Mouse (Mus musculus): ENCODE data around the gene Ddit4. TPM values are rescaled to one million over a fixed set of nuclear protein-coding genes. Genes with fewer than 3 reads are reported as not detected.

Ddit4 gene
- total and polyA plus RNA-seq, 3 experiments = 39.5 to 136 (median 50.6) TPM

DNA sequence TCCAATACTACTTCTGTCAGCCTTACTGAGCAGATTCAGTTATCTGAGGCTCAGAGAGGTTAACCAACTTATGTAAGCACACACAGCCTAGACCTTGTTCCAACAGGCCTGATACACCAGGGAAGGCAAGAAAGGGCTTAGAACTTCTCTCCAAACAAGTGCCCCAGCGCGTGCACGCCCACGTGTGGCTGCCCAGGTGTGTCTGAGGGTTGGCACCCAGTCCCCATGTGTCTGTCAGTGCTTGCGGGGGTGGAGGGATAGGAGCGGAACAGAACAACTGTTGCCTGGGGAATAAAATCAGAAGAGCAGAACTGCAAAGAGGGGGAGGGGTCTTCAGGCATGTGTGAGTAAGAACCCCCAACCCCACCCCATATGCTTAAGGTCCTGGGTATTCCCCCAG, 40.5 kb downstream of the Ddit4 start:
- in situ Hi-C loops (cut with MboI; ENCODE audit: low pct_ligation_motif_present, low pct_unique_long_range_greater_than_20kb, low sequenced_read_pairs) = loop anchor here (25.0 kb wide), 1 partner anchor 476 kb away; the partner anchor contains the start of gene Gm17455
- peaks cover 31 to 47% of the 10 kb centered on the region in 2 experiments for H3K4me1 ChIP-seq (ENCODE audit: control insufficient read depth in 1 of 2, insufficient read depth in 2 of 2)
- no peak overlapping the region for H3K4me2 ChIP-seq (ENCODE audit: insufficient read depth, low read depth, poor library complexity, severe bottlenecking)
- H3K4me3 ChIP-seq (replicated peaks in 1 of 3; ENCODE audit: low read depth in 2 of 3, low read length in 2 of 3, poor library complexity in 1 of 3) = no peak overlapping the region
- no peaks in the 10 kb centered on the region for H3K36me3 ChIP-seq (replicated peaks in 1 of 2; ENCODE audit: control insufficient read depth in 1 of 2, insufficient read depth in 1 of 2, low read length in 1 of 2)
- dilution Hi-C loops (cut with MboI; ENCODE audit: extremely low pct_ligation_motif_present, extremely low pct_unique_long_range_greater_than_20kb, low sequenced_read_pairs) = no loop called here
- no peak for DNase-seq (ENCODE audit: extremely low read depth)
- H3K9me3 ChIP-seq (replicated peaks; ENCODE audit: low read length) = no peaks in the 10 kb centered on the region
- TF ChIP-seq ETS1 (conservative IDR thresholded peaks at IDR 0.05; ENCODE audit: low read depth, low read length) (peak; percentile 56), CHD1 (IDR thresholded peaks at IDR 0.05; ENCODE audit: low read depth, low read length) (no peak), BHLHE40 (IDR thresholded peaks at IDR 0.05; ENCODE audit: low read depth, low read length) (peak; percentile 84)
- no peak overlapping the region for H3K9ac ChIP-seq (ENCODE audit: insufficient read depth, low read depth)
- no peak overlapping the region for H3K27ac ChIP-seq (ENCODE audit: insufficient read depth, low read depth)
- no peaks in the 10 kb centered on the region for H3K27me3 ChIP-seq (replicated peaks)
- H3K79me2 ChIP-seq (replicated peaks; ENCODE audit: control insufficient read depth, extremely low read depth, insufficient read depth, poor library complexity, severe bottlenecking) = no peaks in the 10 kb centered on the region

DNA sequence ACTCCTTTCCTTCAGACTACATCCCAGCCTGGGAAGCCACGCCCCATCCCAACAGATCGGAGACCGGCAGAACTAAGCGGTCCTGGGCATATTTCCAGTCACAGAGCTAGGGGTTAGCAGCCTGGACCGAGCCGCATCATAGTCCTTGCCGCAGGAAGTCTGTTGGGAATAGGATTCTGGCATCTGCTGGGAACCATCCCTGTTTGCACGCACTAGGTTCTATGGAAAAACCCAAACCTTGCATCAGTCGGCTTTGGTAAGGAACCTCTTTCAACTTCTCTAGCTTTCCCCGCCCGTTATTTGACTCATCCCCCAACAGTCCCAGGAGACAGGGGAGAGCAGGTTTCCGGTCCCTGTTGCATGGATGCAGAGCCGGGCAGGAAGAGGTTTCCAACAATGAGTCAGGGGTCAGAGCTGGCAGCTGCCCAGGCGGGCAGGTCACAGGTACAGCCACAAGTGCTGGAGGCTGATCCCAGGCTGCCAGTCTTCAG, 42.2 kb downstream of the Ddit4 start:
- TF ChIP-seq EP300 (IDR thresholded peaks at IDR 0.05; ENCODE audit: low read length) = peak; percentile 51
- TF ChIP-seq ELF1 (IDR thresholded peaks at IDR 0.05; ENCODE audit: low read depth, low read length) = no peak
- no peak for TF ChIP-seq CTCF (conservative IDR thresholded peaks at IDR 0.05 in 1 of 2, IDR thresholded peaks at IDR 0.05 in 1 of 2; ENCODE audit: low read depth in 2 of 2, low read length in 2 of 2)
- TF ChIP-seq BHLHE40 (IDR thresholded peaks at IDR 0.05; ENCODE audit: low read depth, low read length) = peak; percentile 67
- TF ChIP-seq ZKSCAN1 (IDR thresholded peaks at IDR 0.05; ENCODE audit: borderline replicate concordance, low read depth, low read length) = no peak
- peak; percentile 77 for TF ChIP-seq ETS1 (conservative IDR thresholded peaks at IDR 0.05; ENCODE audit: low read depth, low read length)
- no peak for TF ChIP-seq E2F4 (IDR thresholded peaks at IDR 0.05; ENCODE audit: insufficient replicate concordance, low read depth, low read length)
- TF ChIP-seq HCFC1 (IDR thresholded peaks at IDR 0.05; ENCODE audit: low read depth, low read length) = no peak
- TF ChIP-seq NRF1 (IDR thresholded peaks at IDR 0.05; ENCODE audit: low read depth, low read length) = no peak
- TF ChIP-seq ZNF384 (IDR thresholded peaks at IDR 0.05; ENCODE audit: low read depth, low read length) = no peak
- no peak for TF ChIP-seq CHD1 (IDR thresholded peaks at IDR 0.05; ENCODE audit: low read depth, low read length)
- TF ChIP-seq JUN (IDR thresholded peaks at IDR 0.05; ENCODE audit: insufficient read depth, low read depth, low read length) = no peak
- TF ChIP-seq TCF12 (IDR thresholded peaks at IDR 0.05; ENCODE audit: low read depth, low read length) = peak; percentile 57; the same call in 1 of the 2 replicates
- peak; percentile 50; the same call in 1 of the 2 replicates for TF ChIP-seq IRF4 (IDR thresholded peaks at IDR 0.05; ENCODE audit: low read depth, low read length)
- no peak for TF ChIP-seq CHD2 (IDR thresholded peaks at IDR 0.05; ENCODE audit: low read length)
- no peaks in the 10 kb centered on the region for H3K27me3 ChIP-seq (replicated peaks)
- H3K79me2 ChIP-seq (replicated peaks; ENCODE audit: control insufficient read depth, extremely low read depth, insufficient read depth, poor library complexity, severe bottlenecking) = no peaks in the 10 kb centered on the region
- no peak overlapping the region for H3K27ac ChIP-seq (ENCODE audit: insufficient read depth, low read depth)
- H3K36me3 ChIP-seq (replicated peaks in 1 of 2; ENCODE audit: control insufficient read depth in 1 of 2, insufficient read depth in 1 of 2, low read length in 1 of 2) = no peaks in the 10 kb centered on the region
- no peaks in the 10 kb centered on the region for H3K9me3 ChIP-seq (replicated peaks; ENCODE audit: low read length)
- H3K4me2 ChIP-seq (ENCODE audit: insufficient read depth, low read depth, poor library complexity, severe bottlenecking) = no peak overlapping the region
- dilution Hi-C loops (cut with MboI; ENCODE audit: extremely low pct_ligation_motif_present, extremely low pct_unique_long_range_greater_than_20kb, low sequenced_read_pairs) (no loop called here), in situ Hi-C loops (cut with MboI; ENCODE audit: low pct_ligation_motif_present, low pct_unique_long_range_greater_than_20kb, low sequenced_read_pairs) (loop anchor here (25.0 kb wide), 1 partner anchor 478 kb away; the partner anchor contains the start of gene Gm17455)
- H3K4me3 ChIP-seq (replicated peaks in 1 of 3; ENCODE audit: low read depth in 2 of 3, low read length in 2 of 3, poor library complexity in 1 of 3) = peak overlapping the region in 1 of 3 experiments; percentile 29
- H3K4me1 ChIP-seq (ENCODE audit: control insufficient read depth in 1 of 2, insufficient read depth in 2 of 2) = peaks cover 35 to 51% of the 10 kb centered on the region in 2 experiments
- DNase-seq (ENCODE audit: extremely low read depth) = peak; percentile 82
- H3K9ac ChIP-seq (ENCODE audit: insufficient read depth, low read depth) = no peak overlapping the region
